Mouse (Mus musculus) cerebellum, postnatal 10 days (tissue): ENCODE measurements around the gene Nf1.

Source experiments
- DNase-seq, 2 experiments: peaks; one replicate each; pipeline ENCODE4 v3.0.0; 2021; ENCODE audit warnings: mixed read lengths in 2 of 2

Gene Nf1

DNA sequence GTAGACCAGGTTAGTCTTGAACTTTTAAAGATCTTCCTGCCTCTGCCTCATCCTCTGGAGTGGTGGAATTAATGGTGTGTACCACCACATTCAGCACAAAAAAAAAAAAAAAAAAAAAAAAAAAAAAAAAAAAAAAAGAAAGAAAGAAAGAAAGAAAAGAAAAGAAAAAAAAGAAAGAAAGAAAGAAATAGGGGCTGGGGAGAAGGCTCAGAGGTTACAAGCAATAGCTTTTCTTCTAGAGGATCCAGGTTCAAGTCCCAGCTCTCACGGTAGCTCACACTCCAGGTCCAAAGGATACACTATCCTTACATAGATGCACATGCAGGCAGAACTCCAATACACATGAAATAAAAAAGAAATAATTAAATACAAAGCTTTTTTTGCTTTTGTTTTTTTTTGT lies 9.9 kb upstream of the Nf1 start:
- DNase-seq, result no peak

DNA sequence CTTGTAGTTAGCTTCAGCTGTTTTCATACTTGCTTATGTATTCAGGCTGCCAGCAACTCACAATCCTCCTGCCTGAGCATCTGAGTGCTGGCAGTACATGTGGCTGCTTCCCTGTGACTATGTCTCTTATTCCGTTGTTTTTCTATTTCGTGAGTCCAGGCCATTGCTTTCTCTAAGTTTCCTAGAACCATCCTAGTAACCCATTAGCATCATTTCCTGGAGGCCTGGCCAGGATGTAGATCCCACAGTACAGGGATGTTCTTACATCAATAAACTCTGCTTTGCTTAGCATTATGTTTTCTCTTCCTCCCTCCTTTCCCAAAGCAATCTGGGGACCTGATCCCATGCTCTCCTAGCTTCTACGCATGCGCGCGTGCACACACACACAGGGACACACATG lies 4.4 kb upstream of the Nf1 start:
- DNase-seq, result no peak

DNA sequence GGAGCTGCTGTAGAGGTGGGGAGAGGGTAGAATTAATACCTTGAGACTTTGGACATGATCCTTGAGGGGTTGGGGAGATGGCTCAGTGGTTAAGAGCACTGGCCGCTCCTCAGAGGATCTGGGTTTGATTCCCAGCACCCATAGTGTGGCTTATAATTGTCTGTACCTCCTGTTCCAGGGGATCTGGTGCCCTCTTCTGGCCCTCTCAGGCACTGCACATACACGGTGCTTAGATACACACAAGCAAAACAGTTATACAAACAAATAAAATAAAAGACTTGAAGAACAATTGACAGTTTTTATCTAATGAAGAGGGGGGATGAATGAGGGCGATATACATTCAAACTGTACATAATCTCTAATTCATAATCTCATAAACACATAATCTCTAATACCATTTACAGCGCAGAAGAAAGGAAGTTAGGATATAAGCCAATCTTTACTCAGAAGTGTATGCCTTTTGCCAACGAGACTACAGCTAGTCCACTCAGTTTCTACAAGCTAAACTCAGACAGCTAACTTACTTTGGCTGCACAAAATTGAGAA lies 2.7 kb upstream of the Nf1 start:
- peak; percentile 30 to 45 for DNase-seq

DNA sequence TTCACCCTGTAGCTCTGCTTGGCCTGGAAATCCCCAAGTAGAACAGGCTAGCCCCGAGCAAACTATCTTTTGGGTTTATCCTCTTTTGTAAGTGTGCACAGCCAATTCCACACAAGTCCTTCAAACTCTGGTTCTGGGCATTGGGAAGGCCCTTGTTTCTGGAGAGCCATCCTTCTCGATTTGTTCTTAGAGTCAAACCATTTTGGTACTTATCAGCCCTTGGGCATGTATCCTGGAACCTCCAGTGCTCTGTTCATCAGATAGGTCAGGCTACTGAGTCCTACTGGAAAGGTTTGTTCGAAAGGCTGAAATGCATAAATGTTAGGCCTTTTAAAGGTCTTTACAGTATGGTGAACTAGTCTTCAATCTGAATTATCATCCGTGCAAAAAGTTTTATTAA lies 872 bp upstream of the Nf1 start:
- DNase-seq, result peak in 1 of 2 experiments; percentile 12

DNA sequence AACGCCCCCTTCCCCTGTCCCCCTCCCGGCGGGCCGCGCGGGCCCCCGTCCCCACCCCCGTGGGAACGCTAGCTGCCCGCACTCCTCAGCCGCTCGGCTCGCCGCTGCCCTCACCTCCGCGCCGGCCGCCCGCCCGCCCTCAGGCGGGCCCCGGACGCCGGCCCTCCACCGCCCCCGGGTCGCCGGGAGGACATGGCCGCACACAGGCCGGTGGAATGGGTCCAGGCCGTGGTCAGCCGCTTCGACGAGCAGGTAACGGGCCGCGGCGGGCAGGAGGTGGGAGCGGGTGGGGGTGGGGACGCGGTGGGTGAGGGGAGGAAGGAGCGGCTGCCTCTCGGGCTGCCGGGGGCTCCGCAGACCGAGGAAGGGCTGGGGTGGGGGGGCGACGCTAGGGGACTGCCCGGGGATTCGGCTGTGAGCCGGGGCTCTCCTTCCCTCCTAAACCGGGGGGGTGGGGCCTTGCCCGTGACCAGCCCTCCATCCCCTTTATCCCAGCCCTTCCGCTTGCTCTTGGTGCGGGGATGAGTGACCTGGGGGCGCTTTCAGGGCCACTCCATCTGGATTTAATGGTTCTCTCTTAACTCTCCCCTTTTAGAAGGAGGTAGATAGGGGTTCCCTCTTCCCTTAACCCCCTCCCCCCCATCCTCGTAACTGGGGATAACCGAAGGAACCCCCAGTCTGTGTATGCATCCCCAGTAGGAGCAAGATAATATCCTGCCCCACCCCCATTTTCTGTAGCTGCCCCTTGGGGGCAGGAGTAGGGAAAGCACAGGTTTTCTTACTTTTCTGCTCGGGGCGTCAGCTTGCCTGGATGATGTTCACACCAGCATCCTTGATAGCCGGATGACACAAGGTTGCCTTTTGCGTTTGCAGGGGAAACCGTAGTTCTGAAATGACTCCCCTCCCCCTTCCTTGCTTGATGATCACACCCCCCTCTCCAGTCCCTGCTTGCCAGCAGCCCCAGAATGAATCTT lies 602 bp downstream of the Nf1 start:
- DNase-seq, result peak; percentile 74 to 78

DNA sequence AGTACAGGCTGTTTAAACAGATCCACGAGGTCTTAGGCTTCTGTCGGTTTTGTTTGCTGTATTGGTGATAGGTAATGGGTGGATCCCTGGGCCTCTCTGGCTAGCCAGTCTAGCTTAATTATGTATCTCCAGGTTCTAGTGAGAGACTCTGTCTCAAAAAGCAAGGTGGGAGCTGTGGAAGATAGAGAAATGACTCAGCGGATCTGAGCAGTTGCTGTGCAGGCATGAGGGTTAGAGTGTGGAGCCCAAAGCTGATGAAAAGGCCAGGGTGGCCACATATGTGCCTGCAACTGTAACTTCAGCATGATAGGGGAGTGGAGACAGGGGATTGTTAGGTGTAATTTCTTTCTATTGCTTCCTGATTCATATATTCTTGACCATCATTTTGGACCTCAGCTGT lies 17.5 kb downstream of the Nf1 start:
- no peak for DNase-seq

DNA sequence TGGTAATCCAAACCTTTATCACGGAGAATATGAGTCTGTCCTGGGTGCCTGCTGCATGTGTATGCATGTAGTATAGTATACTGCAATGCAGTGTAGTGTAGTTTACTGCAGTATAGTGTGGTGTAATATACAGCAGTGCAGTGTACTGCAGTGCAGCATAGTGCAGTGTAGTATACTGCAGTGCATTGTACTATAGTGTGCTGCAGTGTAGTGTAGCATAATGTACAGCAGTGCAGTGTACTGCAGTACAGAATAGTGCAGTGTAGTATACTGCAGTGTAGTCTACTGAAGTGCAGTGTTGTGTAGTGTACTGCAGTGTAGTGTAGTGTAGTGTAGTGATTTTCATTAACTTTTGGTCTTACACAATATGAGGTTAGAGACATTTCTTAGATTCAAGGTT lies 17.9 kb downstream of the Nf1 start:
- DNase-seq, result no peak

DNA sequence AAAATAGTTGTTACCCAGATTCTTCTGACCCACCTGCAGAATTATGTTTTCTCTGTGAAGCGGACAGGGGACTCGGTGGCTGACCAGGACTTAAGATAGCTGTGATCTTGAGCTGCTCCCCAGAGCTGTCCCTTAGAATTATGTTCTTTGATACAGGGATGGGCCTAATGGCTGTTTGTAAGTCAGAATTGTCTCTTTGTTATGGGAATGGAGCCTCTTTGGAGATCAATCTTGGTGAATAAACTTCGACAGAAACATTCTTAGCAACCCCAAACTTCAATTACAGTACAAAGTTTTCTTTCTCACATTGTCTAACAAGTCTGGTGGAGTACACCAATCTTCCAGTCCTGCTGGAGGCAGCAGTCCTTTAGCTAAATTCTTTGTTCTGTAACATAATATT lies 25.5 kb downstream of the Nf1 start:
- no peak for DNase-seq

DNA sequence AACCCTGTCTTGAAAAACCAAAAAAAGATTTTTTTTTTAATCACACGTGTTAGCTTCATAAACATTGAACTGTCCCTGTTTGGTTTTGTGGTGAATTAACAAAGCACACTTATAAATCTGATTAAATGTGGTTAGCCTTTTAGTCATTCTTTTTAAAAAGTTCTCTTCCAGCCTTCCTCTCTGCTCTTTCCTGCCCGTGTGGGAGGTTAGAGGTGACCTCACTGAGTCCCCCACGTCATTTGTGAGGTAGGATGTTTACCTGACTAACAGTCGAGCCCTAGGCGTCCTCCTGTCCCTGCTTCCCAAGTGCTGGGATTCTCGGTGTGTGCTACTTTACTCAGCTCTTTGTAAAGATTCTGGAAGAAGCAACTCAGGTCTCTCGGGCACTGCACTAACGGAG lies 26.8 kb downstream of the Nf1 start:
- DNase-seq, result no peak

DNA sequence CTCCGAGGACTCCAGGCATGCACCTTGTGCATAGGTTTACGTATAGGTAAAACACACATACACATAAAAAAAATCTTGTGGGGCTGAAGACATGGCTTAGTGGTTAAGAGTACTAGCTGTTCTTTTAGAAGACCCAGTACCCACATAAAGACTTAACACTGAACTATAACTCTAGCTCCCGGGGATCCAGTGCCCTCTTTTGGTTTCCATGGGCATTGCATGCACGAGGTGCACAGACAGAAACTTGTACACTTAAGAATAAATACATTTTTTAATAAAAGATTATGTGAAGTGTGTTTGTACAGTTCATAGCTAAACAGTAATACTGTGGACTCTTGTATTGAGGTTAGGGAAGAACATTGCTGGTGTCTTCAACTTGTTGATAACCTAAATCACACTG lies 33.5 kb downstream of the Nf1 start:
- peak in 1 of 2 experiments; percentile 11 for DNase-seq

DNA sequence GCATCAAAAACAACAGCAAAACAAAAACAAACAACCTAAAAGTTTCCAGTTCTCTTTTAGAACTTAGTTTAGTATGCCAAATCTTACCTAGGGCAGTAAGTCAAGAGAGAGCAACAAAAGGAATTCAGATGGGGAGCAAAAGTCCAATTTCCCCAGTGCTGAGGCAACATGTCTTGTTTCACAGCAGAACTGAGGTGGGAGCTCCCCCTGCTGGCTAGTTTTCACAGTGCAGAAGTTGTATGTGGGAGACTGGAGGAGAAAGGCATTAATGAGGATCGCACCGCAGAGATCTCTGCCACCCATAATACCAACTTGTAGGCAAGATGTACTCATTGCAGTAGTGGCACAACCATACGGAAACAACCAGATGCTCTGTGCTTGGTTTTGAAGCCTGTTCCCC lies 58.8 kb downstream of the Nf1 start:
- peak; percentile 94 to 97 for DNase-seq

DNA sequence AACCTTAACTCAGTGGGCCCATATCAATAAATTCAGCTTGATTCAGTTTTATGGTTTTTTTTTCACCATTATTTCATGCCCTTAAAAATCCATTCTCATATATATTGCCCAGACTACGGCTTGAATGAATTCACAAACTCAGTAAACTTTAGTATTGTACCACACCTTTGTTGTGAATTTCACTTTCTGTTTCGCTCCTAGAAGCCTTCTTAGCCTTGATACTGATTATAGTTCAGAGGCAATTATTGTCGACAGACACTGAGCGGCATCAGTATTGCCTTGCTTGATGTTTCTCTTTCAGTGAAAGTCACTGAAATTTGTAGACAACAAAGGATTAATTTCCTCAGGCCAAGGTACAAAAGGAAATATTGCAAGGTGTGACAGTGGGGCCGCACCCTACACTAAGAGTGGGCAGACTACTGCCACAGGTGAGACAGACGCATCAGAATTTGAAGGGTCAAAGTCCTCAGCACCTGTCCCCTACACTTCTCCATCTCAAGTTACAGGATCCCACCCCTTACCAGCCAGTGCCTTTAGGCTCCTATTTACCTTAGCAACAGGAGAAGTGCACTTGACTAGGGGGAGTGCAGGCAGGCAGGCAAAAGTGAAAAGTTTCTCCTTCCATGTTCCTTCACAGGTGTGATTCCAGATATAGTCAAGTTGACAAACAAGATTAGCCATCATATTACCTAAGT lies 64.3 kb downstream of the Nf1 start:
- no peak for DNase-seq

DNA sequence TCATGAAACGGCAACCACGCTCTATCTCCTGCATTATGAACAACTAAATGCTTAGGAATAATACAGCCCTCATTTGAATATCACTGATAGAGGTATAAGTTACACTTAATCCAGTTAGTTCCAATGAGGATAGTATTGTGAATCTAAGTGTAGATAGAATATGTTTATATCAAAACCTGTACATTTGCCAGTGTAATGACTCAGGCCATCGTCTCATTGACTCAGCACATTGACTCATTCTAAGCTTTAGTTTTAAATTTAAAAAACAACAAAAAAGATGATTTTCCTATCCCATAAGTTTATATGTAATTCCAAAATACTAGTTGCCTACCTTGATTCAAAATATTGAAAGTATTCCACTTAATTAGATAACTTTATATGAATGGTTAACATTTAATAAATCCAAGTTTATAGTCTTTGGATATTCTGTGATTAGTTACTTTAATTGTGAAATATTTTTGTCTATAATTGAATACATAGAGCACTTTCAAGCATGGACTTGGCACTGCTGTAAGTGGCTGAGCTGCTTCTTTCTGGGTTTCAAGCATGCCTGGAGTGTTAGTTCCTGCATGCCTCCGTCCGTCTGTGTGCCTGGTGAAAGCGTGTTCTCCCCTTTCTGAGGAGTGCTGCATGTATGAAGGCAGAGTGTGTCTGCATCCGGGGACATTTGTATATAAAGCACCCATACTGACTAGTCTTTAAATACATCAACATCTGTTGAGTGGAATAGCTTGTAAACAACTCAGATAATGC lies 74.4 kb downstream of the Nf1 start:
- no peak for DNase-seq

DNA sequence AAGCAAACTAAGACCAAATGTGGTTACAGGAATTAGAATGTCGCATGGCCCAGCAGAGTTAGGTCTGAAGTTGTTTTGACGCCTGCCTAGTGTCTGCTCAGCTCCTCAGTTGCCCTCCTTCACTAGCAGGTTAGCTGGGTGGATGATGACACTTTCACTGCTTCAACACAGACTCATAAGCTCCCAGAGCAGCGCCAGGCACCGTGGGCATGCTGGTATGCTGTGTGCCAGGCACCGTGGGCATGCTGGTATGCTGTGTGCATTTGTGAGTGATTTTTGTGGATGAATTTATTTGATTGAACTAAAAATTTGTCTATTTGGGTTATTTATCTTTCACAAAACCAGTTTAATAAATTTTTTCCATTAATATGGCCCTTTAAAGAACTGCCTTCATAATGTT lies 83.0 kb downstream of the Nf1 start:
- peak; percentile 9 to 25 for DNase-seq

DNA sequence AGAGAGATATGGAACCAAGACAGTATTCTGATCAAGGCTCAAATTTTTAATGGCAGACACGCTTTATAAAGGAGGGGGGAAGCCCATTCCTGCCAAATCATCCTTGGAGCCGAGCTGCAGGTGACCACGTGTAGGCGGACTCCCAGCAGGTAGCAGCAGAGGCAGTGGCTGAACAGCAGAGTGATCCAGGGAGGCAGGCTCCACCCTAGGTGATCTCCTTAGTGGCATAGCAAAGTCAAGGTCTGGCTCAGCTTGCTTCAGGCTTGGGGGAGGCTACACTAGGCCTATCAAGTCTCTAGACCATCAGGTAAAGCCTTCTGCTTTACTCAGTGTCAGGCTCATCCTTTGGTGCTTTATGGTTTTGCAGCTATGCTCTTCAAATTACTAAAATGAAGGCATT lies 87.1 kb downstream of the Nf1 start:
- DNase-seq, result no peak

DNA sequence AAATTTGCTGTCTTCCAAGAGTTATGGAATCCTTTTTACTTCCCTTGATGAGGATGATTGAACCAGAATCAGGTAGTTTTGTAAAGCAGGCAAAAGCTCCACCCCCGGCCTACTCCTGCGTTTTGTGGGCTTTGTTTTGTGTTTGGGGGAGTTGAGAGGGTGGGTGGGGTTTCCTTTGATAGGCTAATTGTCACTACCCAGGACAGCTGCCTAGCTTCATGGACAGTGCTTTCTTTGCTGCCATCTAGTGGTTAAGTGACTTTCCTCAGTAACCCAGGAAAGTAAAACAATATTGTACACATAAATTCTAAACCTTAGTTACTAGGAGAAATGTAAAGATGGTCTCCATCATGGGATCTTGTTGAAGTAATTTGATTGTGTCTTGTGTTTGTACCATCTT lies 88.1 kb downstream of the Nf1 start:
- DNase-seq, result peak; percentile 41 to 74

DNA sequence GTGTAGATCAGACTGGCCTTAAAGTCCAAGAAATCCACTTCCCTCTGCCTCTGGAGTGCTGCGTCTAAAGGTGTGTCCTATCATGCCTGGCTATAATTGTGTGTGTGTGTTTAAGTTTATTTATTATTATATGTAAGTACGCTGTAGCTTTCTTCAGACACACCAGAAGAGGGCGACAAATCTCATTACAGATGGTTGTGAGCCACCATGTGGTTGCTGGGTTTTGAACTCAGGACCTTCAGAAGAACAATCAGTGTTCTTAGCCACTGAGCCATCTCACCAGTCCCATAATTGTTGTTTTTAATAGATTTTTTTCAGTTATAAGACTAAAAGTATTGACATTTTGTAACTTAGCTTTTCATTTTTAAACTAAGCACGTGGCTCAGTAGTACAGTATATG lies 95.8 kb downstream of the Nf1 start:
- no peak for DNase-seq

DNA sequence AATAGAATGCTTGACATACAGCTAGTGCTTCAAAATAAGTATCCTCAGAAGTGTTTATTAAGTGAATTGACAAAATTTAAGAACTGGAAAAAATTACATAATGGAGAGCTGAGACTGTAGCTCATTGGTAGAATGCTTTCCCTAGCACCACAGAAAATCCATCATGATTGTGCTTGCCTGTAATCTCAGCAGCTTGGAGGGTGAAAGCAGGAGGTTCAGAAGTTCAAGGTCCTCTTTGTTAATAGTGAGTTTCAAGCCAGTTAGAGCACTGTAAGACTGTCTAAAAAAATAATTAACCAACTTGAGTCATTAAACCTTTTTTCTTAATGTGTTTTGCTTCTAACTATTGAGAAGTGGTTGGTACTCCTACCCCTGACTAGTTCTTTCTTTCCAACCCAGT lies 108.9 kb downstream of the Nf1 start:
- DNase-seq, result no peak

DNA sequence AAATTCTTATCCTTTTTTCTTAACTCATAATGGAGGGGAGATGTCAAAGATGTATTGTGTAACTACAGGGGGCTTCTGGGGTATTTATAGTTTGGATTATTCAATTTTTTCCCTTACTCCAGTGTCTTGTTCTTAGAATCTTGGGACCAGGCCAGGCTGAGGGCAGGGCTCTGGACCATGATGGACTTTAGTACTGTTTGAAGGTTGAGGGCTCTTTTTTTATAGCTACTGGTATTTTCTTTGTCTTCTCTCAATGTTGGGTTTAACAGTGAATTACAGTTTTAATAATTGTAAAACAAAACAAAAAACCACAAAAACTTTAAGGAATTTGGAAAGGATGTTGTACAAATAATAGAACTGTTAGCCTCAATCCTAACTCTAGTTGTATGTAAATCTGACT lies 113.5 kb downstream of the Nf1 start:
- DNase-seq, result peak; percentile 23 to 29

DNA sequence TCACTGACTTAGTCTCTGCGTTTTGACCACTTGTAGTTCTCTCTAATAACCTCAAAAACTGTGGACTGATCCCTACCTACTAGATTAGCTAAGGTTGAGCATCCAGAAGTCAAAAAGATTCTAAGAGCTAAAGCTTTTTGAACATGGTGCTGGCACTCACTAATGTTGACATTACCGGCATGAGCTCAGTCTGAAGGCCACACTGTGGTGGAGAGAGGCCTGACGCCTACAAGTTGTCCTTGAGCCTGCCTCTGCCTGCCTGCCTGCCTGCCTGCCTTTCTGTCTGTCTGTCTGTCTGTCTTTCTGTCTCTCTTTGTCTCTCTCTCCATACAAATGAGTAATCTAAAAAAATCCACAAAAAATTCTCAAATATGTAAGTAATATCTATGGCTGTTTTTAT lies 118.4 kb downstream of the Nf1 start:
- no peak for DNase-seq

DNA sequence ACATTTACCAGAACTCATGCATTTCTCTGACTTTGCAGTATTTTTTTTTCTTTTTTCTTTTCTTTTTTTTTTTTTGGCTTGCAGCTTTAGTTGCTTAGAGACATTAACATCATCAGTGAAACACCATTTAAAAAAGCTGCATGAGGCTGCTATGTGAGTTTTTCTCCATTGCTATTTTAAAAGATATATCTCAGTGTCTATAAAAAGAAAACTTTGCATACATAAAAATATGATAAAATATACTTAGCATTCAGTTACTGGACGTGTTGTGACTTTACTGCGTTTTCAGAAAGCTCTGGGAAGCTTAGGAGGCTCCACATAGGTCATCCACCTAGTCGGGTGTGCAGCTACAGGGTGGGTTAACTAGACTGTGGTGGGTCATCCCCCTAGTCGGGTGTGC lies 120.4 kb downstream of the Nf1 start:
- DNase-seq, result no peak

DNA sequence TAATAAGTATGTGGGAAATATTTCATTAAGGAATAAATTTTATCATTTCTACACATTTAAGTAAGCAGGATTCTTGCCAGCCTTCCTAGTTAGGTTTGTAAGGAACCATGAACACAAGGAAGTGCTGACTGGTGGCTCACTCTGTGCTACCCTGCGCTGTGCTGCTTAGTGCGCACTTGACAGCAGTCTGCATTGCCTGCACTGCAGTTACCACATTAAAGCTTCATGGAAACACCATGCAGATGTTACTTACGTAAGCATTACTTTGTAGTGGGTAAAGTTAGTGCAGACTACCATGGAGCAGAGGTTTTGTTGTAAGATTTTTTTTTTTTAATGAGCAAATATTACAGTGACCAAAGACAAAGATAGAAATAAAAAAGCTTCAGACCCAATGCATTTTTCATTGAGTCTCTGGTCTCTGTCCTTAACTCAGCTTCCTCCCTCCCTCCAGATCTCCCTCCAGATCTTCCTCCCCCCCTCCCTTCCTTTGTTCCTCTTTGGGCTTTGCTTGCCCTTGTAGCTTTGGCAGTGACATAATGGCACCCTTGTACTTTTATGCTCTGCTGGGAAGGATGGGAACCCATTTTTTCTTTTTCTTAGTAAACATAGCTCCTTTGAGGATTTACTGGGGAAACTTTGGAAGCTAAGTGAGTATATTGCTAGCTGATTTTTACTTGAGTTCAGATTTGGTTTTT lies 121.4 kb downstream of the Nf1 start:
- DNase-seq, result no peak

DNA sequence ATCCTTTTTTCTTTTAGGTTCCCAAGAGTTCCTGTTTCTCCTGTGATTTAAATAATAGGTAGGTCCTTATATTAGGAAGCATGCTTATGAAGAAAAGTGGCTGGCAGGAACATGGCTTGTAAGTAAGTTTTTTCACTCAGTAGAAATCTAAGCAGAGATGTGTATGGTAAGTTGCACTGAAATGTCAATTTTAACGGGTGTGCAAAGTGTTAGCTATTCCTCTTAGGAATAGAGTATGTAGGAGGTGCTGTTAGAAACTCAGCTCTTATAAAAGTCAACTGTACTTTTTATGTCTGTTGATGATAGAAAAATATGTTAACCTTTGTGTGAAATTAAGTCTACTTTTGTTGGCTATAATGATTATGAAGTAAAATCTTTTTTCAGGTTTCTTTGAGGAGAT lies 128.6 kb downstream of the Nf1 start:
- DNase-seq, result no peak
